Mouse (Mus musculus) intestine, embryonic 15.5 days (tissue): ENCODE measurements around the gene Tmem86a. TPM values are rescaled to one million over a fixed set of nuclear protein-coding genes. Genes with fewer than 3 reads are reported as not detected.

Experiments used
- ATAC-seq: fragments of 200-750 bp; cut with Nextera tagmentation; 2 replicates; pipeline ENCODE4 v1.8.0; 2017; ENCODE audit warnings: moderate TSS enrichment, moderate library complexity
- H3K27ac ChIP-seq: fragments of 300-500 bp; sonication (generic); 2 replicates; pipeline ENCODE4 v1.5.1; 2015; ENCODE audit warnings: mild to moderate bottlenecking, inconsistent platforms
- H3K27me3 ChIP-seq: fragments of 300-500 bp; sonication (generic); replicated peaks from 2 replicates; pipeline ENCODE4 v1.6.1; 2015; ENCODE audit warnings: inconsistent platforms
- H3K36me3 ChIP-seq: fragments of 300-500 bp; sonication (generic); 2 replicates; pipeline ENCODE4 v1.6.1; 2015; ENCODE audit warnings: inconsistent platforms
- H3K4me1 ChIP-seq: fragments of 300-500 bp; sonication (generic); replicated peaks from 2 replicates; pipeline ENCODE4 v1.6.1; 2015; ENCODE audit warnings: inconsistent platforms
- H3K4me2 ChIP-seq: fragments of 300-500 bp; sonication (generic); replicated peaks from 2 replicates; pipeline ENCODE4 v1.6.1; 2015; ENCODE audit warnings: mild to moderate bottlenecking, inconsistent platforms
- H3K4me3 ChIP-seq: fragments of 300-500 bp; sonication (generic); replicated peaks from 2 replicates; pipeline ENCODE4 v1.5.1; 2015; ENCODE audit warnings: inconsistent platforms
- H3K9ac ChIP-seq: fragments of 300-500 bp; sonication (generic); 2 replicates; pipeline ENCODE4 v1.6.1; 2015; ENCODE audit warnings: inconsistent platforms
- H3K9me3 ChIP-seq: fragments of 300-500 bp; sonication (generic); 2 replicates; pipeline ENCODE4 v1.6.1; 2016; ENCODE audit warnings: inconsistent platforms
- WGBS: fragments of 180-500 bp; shearing (Covaris S2); methylation state at CpG from one replicate; pipeline ENCODE4 v1.1.7; 2015; 5-methylcytosine and 5-hydroxymethylcytosine counted together
- polyA plus RNA-seq: library from polyadenylated mRNA; unstranded; fragments of >200 nt; fragmentation: Nextera tagmentation; extraction: Ambion mirVana; gene quantifications from 2 replicates; pipeline ENCODE4 v1.2.1, GENCODE M21; 2015

Gene Tmem86a
- polyA plus RNA-seq, result 48.8 and 50.4 TPM in 2 replicates

GRCm38 (mm10) chr7:47050366-47050765, at the start of gene Tmem86a:
Gene Tmem86a (plus strand): TSS chr7:47050601.
- H3K9ac ChIP-seq, result peak within 1 kb of the TSS; percentile 84
- peak; percentile 98 for ATAC-seq
- H3K4me3 ChIP-seq, result peak within 1 kb of the TSS; percentile 93
- H3K9me3 ChIP-seq, result no peaks in the 10 kb centered on the region
- H3K27me3 ChIP-seq, result no peaks in the 10 kb centered on the region
- H3K27ac ChIP-seq, result peak within 1 kb of the TSS; percentile 99
- H3K36me3 ChIP-seq, result 0 out of 2 replicates have a peak, but pooled peaks cover 8% of the 10 kb centered on the region
- WGBS, result under 1% methylated on average over 33 of the region's 33 CpGs
- peaks cover 19% of the 10 kb centered on the region for H3K4me1 ChIP-seq
- H3K4me2 ChIP-seq, result peak within 1 kb of the TSS; percentile 88

GRCm38 (mm10) chr7:47000644-47000983, 49.8 kb upstream of the Tmem86a start:
- WGBS, result 34% methylated on average over 3 of the region's 3 CpGs
- Histone ChIP-seq H3K9me3 (no peaks in the 10 kb centered on the region), H3K4me1 (peaks cover 25% of the 10 kb centered on the region), H3K36me3 (peaks cover 16% of the 10 kb centered on the region), H3K4me3 (no peak overlapping the region), H3K27ac (no peak overlapping the region; the same call in 1 of the 2 replicates), H3K27me3 (no peaks in the 10 kb centered on the region), H3K4me2 (no peak overlapping the region), H3K9ac (no peak overlapping the region)
- peak; percentile 72; the same call in 1 of the 2 replicates for ATAC-seq

- Histone ChIP-seq H3K27me3 (no peaks in the 10 kb centered on the region), H3K4me3 (no peak overlapping the region), H3K4me1 (peaks cover 25% of the 10 kb centered on the region), H3K9ac (no peak overlapping the region), H3K36me3 (peaks cover 14% of the 10 kb centered on the region), H3K9me3 (no peaks in the 10 kb centered on the region), H3K27ac (no peak overlapping the region), H3K4me2 (no peak overlapping the region)
- no peak for ATAC-seq
- WGBS, result 33% methylated on average over 5 of the region's 5 CpGs
Observed at GRCm38 (mm10) chr7:47001125-47001899, 49.1 kb upstream of the Tmem86a start.

GRCm38 (mm10) chr7:47001900-47002275, 48.5 kb upstream of the Tmem86a start:
- Histone ChIP-seq H3K4me1 (peaks cover 25% of the 10 kb centered on the region), H3K9me3 (no peaks in the 10 kb centered on the region), H3K36me3 (peaks cover 14% of the 10 kb centered on the region), H3K4me2 (no peak overlapping the region), H3K4me3 (no peak overlapping the region), H3K27me3 (no peaks in the 10 kb centered on the region), H3K9ac (no peak overlapping the region), H3K27ac (no peak overlapping the region)
- no peak for ATAC-seq
- 59% methylated on average over 4 of the region's 4 CpGs for WGBS

GRCm38 (mm10) chr7:47003411-47004115, 46.8 kb upstream of the Tmem86a start:
- Histone ChIP-seq H3K27me3 (no peaks in the 10 kb centered on the region), H3K4me1 (peaks cover 21% of the 10 kb centered on the region), H3K36me3 (0 out of 2 replicates have a peak, but pooled peaks cover 2% of the 10 kb centered on the region), H3K27ac (no peak overlapping the region), H3K9ac (no peak overlapping the region), H3K4me3 (no peak overlapping the region), H3K4me2 (no peak overlapping the region), H3K9me3 (no peaks in the 10 kb centered on the region)
- ATAC-seq, result no peak
- WGBS, result 53% methylated on average over 3 of the region's 3 CpGs

- no peaks in the 10 kb centered on the region for H3K9me3 ChIP-seq
- peaks cover 13% of the 10 kb centered on the region for H3K4me1 ChIP-seq
- peak overlapping the region; percentile 65 for H3K4me3 ChIP-seq
- H3K9ac ChIP-seq, result peak overlapping the region; percentile 73
- no peaks in the 10 kb centered on the region for H3K27me3 ChIP-seq
- H3K4me2 ChIP-seq, result peak overlapping the region; percentile 72
- peak overlapping the region; percentile 94 for H3K27ac ChIP-seq
- ATAC-seq, result no peak
- no peaks in the 10 kb centered on the region for H3K36me3 ChIP-seq
- WGBS, result 13% methylated on average over 21 of the region's 21 CpGs
Observed at GRCm38 (mm10) chr7:47007109-47007780, 43.2 kb upstream of the Tmem86a start.

- H3K4me3 ChIP-seq, result peak overlapping the region; percentile 65
- H3K27me3 ChIP-seq, result no peaks in the 10 kb centered on the region
- peak overlapping the region; percentile 73 for H3K9ac ChIP-seq
- H3K36me3 ChIP-seq, result no peaks in the 10 kb centered on the region
- H3K9me3 ChIP-seq, result no peaks in the 10 kb centered on the region
- under 1% methylated on average over 25 of the region's 25 CpGs for WGBS
- peak overlapping the region; percentile 72 for H3K4me2 ChIP-seq
- ATAC-seq, result peak; percentile 83
- peak overlapping the region; percentile 94 for H3K27ac ChIP-seq
- peaks cover 13% of the 10 kb centered on the region for H3K4me1 ChIP-seq
Observed at GRCm38 (mm10) chr7:47007818-47008167, 42.6 kb upstream of the Tmem86a start.

GRCm38 (mm10) chr7:47008168-47008993, 42.0 kb upstream of the Tmem86a start, which contains the start of gene Spty2d1:
Gene Spty2d1 (minus strand): TSS chr7:47008411.
- no peaks in the 10 kb centered on the region for H3K36me3 ChIP-seq
- H3K9ac ChIP-seq, result peak within 1 kb of the TSS; percentile 73
- peak within 1 kb of the TSS; percentile 94 for H3K27ac ChIP-seq
- no peaks in the 10 kb centered on the region for H3K27me3 ChIP-seq
- H3K9me3 ChIP-seq, result no peaks in the 10 kb centered on the region
- peak within 1 kb of the TSS; percentile 72 for H3K4me2 ChIP-seq
- peak; percentile 95 for ATAC-seq
- peak within 1 kb of the TSS; percentile 65 for H3K4me3 ChIP-seq
- WGBS, result under 1% methylated on average over 57 of the region's 57 CpGs
- H3K4me1 ChIP-seq, result peaks cover 14% of the 10 kb centered on the region

GRCm38 (mm10) chr7:47013131-47013767, 37.2 kb upstream of the Tmem86a start:
- Histone ChIP-seq H3K27ac (no peak overlapping the region), H3K9ac (no peak overlapping the region), H3K27me3 (no peaks in the 10 kb centered on the region), H3K36me3 (no peaks in the 10 kb centered on the region), H3K4me1 (peaks cover 19% of the 10 kb centered on the region), H3K9me3 (no peaks in the 10 kb centered on the region), H3K4me2 (no peak overlapping the region), H3K4me3 (no peak overlapping the region)
- WGBS, result 45% methylated on average over 9 of the region's 9 CpGs
- no peak for ATAC-seq

- no peak overlapping the region for H3K9ac ChIP-seq
- peaks cover 12% of the 10 kb centered on the region for H3K4me1 ChIP-seq
- H3K9me3 ChIP-seq, result no peaks in the 10 kb centered on the region
- no peak overlapping the region; the same call in 1 of the 2 replicates for H3K4me2 ChIP-seq
- H3K36me3 ChIP-seq, result no peaks in the 10 kb centered on the region
- H3K27me3 ChIP-seq, result no peaks in the 10 kb centered on the region
- peak overlapping the region; percentile 45 for H3K27ac ChIP-seq
- 55% methylated on average over 10 of the region's 11 CpGs for WGBS
- H3K4me3 ChIP-seq, result no peak overlapping the region
- ATAC-seq, result no peak
Observed at GRCm38 (mm10) chr7:47014564-47015389, 35.6 kb upstream of the Tmem86a start.
